Mouse (Mus musculus) skeletal muscle tissue, adult 2 months (tissue): ENCODE results near the gene Prr22.

ENCODE experiments used
- DNase-seq: peaks from one replicate; pipeline ENCODE4 v3.0.0-alpha.2; 2012; ENCODE audit warnings: low read depth, low spot score

Prr22 gene

GRCm38 (mm10) chr17:56761077-56761476, 9.0 kb upstream of the Prr22 start:
- DNase-seq, result no peak

DNA sequence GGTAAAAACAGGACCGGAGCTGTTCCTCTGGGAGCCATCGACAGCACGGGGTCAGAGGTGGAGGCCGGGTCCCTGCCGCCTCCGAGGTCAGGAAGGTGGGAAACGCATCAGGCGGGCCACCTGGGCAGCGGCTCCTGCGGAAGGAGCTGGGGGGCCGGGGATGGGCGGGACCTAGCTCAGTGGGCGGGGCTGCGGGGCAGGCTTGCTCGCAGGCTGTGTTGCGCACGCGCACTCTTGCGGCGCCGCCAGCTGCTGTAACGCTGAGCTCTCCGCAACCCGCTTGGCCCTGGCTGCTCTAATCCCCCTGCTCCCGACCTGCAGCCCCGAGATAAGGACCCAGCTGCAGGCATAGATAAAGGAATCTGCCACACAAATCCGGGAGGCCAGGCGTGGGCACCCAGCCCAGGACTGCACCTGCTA, 8.0 kb upstream of the Prr22 start:
- peak; percentile 89 for DNase-seq

GRCm38 (mm10) chr17:56762769-56763731, 7.0 kb upstream of the Prr22 start:
- no peak for DNase-seq

DNA sequence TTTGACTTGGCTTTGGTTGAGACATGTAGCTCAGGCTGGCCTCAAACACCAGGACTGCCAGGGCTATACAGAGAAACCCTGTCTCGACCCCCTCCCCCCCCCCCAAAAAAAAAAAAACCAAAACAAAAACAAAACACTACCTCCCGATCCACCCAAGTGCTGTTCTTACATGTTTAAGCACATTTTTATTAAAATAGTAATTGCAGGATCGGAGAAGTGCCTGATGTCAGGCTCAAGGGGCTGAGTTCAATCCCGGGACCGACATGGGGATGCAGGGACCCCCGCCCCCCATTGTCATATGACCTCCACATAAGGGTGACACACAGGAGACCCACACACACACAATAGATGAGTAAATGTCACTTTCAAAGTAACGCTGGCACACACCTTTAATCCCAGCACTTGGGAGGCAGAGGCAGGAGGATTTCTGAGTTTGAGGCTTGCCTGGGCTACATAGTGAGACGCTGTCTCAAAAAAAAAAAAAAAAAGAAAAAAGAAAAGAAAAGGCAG, 6.3 kb upstream of the Prr22 start:
- DNase-seq, result no peak

DNA sequence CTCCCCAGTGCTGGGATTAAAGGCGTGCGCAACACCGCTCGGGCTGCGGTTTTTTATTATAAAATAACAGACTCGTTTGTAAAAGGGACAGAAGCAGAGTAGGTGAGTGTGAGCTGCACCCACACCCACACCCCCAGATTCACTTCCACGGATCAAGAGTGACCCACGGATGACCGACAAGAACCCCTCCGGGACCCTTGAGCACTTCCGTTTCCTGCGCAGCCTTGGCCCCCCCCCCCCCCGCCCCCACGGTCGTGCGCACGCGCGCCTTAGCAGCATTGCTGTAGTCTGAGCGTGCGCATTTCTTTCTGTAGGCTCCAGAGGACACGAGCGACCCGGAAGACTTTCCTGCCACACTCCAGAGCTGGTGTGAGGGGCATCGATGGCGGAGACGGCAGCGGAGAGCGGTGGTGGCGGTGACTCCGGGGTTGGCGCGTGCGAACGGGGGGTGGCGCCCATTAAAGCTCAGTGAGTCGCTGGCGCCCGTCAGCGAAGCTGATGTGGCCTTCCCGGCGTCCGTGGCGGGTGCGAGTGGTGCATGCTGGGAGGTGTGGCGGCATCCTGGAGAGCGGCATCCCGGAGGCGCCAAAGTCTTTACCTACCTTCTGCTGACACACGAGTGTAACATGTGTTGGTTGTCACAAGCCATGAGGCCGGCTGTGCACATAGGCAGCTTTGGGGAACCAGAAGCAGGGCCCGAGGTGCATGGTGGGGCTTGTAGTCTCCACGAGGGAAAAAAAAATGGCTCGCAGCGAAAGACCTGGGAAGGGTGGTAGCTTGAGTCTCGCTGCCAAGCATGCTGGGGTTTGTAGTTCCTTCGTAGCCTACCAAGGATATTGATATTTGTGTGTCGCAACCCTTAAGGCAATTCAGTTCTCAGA, 5.3 kb upstream of the Prr22 start, which contains the start of gene Dus3l:
TSS of gene Dus3l (plus strand) at position 284 of the 881 bp plus-strand sequence.
- peak; percentile 90 for DNase-seq

GRCm38 (mm10) chr17:56765431-56765830, 4.6 kb upstream of the Prr22 start:
- no peak for DNase-seq

DNA sequence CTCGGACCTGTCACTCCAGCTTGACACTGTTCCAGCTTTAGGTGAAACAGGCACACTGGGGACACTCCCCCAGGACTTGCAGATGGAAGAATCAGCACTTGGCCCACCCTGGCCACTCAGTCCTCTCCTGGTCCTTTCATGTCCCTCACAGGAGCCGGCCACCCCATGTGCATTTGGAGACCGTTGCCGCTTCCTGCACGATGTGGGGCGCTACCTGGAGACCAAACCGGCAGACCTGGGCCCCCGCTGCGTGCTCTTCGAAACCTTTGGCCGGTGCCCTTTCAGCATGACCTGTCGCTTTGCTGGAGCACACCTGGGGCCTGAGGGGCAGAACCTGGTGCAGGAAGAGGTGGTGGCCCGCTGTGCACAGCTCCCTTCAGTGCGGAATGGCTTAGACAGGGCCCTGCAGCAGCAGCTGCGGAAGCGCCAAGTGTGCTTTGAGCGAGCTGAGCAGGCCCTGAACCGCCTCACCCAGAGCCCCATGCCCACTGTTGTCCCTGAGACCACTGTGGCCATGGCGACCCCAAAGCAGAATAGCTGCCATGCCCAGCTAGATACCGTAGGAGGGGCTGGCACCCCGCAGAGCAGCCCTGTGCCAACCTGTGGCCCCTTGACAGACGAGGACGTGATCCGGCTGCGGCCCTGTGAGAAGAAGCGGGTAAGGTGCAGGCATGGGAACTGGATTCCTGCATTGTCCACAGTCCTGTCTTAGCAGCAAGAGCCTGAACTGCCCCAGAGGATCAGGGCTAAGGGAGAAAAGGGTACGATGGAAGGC, 3.2 kb upstream of the Prr22 start:
- no peak for DNase-seq

DNA sequence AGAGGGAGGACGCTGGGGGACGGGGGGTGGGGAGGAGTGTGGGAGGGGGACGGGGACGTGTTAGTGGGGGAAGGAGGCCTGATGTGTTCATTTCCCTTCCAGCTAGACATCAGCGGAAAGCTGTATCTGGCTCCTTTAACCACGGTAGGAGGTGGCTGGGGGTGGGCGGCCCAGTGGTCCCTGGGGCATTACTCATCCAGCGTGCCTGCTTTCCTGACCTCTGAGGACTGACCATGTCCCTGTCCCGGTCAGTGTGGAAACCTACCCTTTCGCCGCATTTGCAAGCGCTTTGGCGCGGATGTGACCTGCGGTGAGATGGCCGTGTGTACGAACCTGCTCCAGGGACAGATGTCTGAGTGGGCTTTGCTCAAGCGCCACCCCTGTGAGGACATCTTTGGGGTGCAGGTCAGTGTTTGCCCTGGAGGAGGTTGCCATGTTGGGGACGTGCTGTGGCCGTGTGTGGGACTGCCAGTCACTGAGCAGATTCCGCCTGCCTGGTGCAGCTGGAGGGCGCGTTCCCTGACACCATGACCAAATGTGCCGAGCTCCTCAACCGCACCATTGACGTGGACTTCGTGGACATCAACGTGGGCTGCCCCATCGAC, 2.4 kb upstream of the Prr22 start:
- no peak for DNase-seq

GRCm38 (mm10) chr17:56768941-56769340, 1.1 kb upstream of the Prr22 start:
- no peak for DNase-seq

DNA sequence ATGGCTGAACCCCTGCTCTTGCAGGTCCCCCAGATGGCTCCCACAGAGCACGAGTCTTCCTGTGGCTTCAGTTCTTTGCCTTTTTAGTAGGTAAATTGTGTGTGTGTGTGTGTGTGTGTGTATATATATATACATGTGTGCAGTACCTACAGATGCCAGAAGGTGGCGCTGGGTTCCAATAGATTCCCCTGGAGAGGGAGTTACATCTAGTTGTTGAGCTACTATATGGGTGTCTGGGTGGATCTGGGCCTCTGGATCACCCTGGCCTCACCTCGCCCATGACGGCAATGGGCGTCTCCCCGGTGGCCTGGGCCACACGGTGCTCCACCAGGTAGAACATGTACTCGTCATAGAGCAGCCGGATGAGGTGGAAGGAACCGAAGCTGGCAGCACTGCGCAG, 7.5 kb downstream of the Prr22 start:
- no peak for DNase-seq

DNA sequence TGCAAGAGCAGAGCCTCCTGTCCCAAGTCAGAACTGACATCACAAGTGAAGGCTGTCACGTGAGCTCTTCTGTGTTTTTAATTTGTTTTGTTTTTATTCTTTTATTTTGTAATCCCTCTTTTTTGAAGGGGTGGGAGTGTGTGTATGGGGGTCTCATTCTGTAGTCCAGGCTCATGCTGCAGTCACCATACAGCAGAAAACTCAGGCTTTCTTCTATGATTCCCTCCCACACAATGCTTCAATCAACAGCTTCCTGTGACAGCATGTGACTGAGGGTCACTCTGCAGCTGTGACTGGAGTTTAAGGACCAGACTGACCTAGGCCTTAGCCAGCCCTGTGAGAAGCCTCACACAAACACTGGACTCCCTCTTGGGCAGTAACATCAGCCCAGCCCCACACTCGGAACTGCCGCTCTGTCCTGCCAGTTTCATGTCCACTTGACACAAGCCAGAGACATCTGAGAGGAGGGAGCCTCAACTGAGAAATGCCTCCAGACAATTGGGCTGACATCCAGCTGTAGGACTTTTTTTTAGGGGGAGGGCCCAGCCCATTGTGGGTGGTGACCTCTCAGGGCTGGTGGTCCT, 8.8 kb downstream of the Prr22 start:
- DNase-seq, result no peak

GRCm38 (mm10) chr17:56780291-56780978, 10.4 kb downstream of the Prr22 start:
- DNase-seq, result no peak

GRCm38 (mm10) chr17:56788886-56789285, 18.8 kb downstream of the Prr22 start:
- DNase-seq, result no peak

- DNase-seq, result no peak
These were observed 19.2 kb downstream of the Prr22 start for GRCm38 (mm10) chr17:56789286-56789685.

GRCm38 (mm10) chr17:56792588-56792987, 22.5 kb downstream of the Prr22 start:
- no peak for DNase-seq

DNA sequence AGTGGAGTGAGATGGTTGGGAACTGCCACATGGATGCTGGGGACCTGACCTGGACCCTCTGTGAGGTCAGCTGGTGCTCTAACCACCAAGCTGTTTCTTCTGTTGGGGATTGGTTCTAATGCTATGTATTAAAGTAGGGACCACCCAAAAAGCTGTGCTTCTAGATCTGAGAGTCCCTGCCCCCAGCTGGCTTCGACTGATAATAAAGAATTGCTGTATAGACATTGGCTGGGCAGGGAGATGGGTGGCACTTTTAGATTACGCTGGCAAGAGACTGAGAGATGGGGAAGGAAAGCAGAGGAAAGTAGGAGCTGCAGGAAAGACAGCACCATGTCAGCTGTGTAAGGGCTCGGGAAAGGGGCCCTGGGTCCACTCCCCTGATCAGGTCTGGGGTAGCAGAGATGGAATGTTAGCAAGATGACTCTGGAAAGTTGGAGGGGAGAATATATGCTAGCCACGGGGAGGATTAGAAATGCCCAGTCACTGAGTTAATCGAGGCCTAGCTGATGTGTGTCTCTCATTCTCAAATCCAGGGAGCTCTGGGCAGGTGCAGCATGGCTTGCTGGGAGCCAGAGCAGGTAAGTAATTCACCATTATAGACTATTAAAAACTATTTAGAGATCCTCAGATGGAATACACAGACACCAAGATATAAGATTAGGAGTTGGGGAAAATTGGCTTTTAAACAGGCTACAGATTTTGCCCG, 23.7 kb downstream of the Prr22 start:
- DNase-seq, result no peak

DNA sequence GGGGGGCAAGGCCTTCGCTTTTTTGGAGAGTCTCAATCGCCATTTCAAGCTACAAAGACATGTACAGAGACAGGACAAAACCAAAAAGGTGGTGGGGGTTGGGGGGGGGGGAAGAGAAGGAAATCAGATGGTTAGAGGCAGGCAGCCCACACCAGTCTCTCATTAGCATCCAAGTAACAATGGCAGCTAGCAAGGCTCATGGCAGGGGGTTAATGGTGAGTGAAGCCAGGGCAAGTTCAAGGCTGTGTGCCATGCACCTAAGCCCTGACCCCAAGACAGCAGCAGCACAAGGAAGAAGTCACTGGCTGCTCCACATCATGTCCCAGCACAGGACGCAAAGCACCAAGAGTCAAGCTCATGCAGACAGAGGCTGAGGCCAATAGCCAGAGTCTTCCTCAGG, 29.2 kb downstream of the Prr22 start:
- no peak for DNase-seq

GRCm38 (mm10) chr17:56802065-56802464, 32.0 kb downstream of the Prr22 start:
- no peak for DNase-seq

DNA sequence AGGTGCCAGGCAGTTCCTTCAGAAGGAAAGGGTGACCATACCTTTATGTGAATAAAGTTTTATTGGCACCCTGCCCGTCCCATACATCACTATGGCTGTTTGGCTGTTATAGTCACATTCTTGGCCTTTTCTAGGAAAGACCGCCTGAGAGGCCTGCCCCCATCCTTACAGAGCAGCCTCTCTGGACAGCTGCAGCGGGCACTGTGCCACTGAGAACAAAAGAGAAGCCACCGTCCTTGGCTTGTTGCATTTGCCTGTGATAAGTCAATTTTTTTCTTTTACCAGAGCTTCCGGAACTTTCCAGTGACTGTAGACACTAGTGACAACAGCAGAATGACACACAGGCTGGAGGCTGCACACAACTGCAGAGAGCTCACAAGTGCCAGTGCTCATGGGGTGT, 34.9 kb downstream of the Prr22 start:
- DNase-seq, result no peak
